Mouse (Mus musculus): Measurements from ENCODE around the gene St5. TPM values are rescaled to one million over a fixed set of nuclear protein-coding genes. Genes with fewer than 3 reads are reported as not detected.
A peak's percentile ranks its signal among the peaks of the same experiment; 100 is the strongest.

The St5 gene
- polyA plus RNA-seq, 1 experiment from 2014 or later: 68.7 TPM

DNA sequence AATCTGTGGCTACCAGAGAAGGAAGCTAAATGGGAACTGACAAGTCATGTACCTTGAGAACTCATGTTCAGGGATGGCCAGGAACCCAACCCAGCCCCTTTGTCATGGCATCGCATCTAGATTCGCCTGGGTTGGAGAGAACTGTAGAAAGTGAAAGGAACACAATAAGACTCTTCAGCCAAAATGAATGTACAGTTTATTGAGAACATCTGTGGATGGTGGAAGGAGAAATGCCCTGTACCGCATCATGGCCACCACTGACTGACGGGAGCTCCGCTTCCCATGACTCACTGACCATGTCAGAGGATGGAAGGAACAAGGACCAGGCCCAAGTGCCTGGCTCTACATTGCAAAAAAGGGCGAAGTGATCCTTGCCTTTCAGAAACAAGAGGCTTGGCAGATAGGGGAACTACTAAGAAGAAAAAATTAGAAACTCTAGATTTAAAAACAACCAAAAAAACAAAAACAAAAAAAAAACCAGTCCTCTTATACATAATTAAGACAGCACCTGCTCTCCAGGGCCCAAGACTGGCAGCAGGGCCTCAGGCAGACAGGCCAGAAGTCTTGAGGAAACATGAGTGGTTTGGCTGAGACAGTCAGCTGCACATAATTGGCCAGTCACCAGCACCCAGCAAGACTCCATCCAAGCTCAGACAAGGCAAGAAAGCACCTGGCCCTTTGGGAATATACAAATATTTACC lies 179.5 kb downstream of the St5 start:
- H3K27ac ChIP-seq (ENCODE audit: low read depth): no peak overlapping the region; the same call in 1 of the 2 replicates
- no peaks in the 10 kb centered on the region for H3K27me3 ChIP-seq (replicated peaks; ENCODE audit: control insufficient read depth, insufficient read depth, low read length)
- H3K36me3 ChIP-seq (ENCODE audit: control insufficient read depth, insufficient read depth, low read length): peaks cover 78% of the 10 kb centered on the region
- H3K4me1 ChIP-seq (replicated peaks; ENCODE audit: control insufficient read depth, insufficient read depth, low read length): peaks cover 18% of the 10 kb centered on the region
- no peak overlapping the region for H3K4me3 ChIP-seq (ENCODE audit: low read depth, low read length)
- no peak overlapping the region for H3K4me2 ChIP-seq (ENCODE audit: low read length)
- no peaks in the 10 kb centered on the region for H3K9me3 ChIP-seq (ENCODE audit: control insufficient read depth, low read length)
- DNase-seq (ENCODE audit: low spot score): no peak
- no peak for ATAC-seq (replicated peaks; ENCODE audit: low FRiP score, low TSS enrichment, low read depth)
- no peak overlapping the region for H3K9ac ChIP-seq (ENCODE audit: low read length)
- WGBS: 69% methylated on average over 6 of the region's 6 CpGs

DNA sequence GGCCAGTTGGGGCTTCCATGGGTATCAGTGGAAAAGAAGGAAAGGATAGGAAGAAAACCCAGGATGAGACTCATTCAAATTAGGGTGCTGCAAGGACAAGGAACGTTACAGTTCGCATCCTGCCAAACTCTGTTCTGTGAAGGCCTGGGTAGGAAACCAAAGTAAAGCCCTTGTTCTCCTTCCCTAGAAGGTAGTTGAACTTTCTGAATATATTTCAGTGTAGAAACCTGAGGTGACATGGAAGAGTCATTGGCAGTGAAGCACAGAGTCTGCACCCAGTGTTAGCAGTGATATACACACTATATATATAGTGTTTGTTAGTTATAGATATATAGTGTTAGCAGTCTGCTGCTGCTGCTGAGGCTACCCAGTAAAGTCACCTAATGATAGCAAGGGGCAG lies 180.1 kb downstream of the St5 start:
- WGBS: 61% methylated on average over 2 of the region's 2 CpGs
- no peaks in the 10 kb centered on the region for H3K27me3 ChIP-seq (replicated peaks; ENCODE audit: control insufficient read depth, insufficient read depth, low read length)
- ATAC-seq (replicated peaks; ENCODE audit: low FRiP score, low TSS enrichment, low read depth): no peak
- H3K36me3 ChIP-seq (ENCODE audit: control insufficient read depth, insufficient read depth, low read length): peaks cover 77% of the 10 kb centered on the region
- H3K9ac ChIP-seq (ENCODE audit: low read length): no peak overlapping the region
- no peaks in the 10 kb centered on the region for H3K9me3 ChIP-seq (ENCODE audit: control insufficient read depth, low read length)
- no peak overlapping the region for H3K4me3 ChIP-seq (ENCODE audit: low read depth, low read length)
- H3K4me2 ChIP-seq (ENCODE audit: low read length): no peak overlapping the region
- no peak for DNase-seq (ENCODE audit: low spot score)
- H3K4me1 ChIP-seq (replicated peaks; ENCODE audit: control insufficient read depth, insufficient read depth, low read length): peaks cover 18% of the 10 kb centered on the region
- H3K27ac ChIP-seq (ENCODE audit: low read depth): no peak overlapping the region

DNA sequence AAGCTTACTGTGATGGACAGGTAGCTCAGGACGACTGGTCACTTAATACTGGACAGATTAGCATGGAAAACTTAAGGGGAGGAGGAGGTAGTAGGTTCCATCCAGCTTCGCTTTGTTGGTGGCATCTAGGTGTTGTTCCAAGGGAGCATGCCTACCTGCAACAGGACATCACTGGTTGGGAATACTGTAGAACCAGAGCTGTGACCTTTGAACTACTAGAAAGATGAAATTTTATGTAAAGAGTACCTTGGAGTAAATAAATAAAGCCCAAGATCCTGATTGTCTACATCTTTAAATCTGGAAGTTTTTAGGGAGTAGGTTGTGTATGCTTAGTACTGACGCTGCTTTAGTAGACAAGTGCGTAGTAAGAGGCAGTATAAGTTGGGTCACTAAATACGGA lies 181.3 kb downstream of the St5 start:
- WGBS: 76% methylated on average over 5 of the region's 5 CpGs
- DNase-seq (ENCODE audit: low spot score): no peak
- Histone ChIP-seq H3K4me1 (replicated peaks; ENCODE audit: control insufficient read depth, insufficient read depth, low read length) (peaks cover 26% of the 10 kb centered on the region), H3K27ac (ENCODE audit: low read depth) (no peak overlapping the region), H3K9ac (ENCODE audit: low read length) (no peak overlapping the region), H3K36me3 (ENCODE audit: control insufficient read depth, insufficient read depth, low read length) (peaks cover 71% of the 10 kb centered on the region), H3K27me3 (replicated peaks; ENCODE audit: control insufficient read depth, insufficient read depth, low read length) (no peaks in the 10 kb centered on the region), H3K4me3 (ENCODE audit: low read depth, low read length) (no peak overlapping the region), H3K4me2 (ENCODE audit: low read length) (0 out of 2 replicates have a peak overlapping the region, but pooled peaks have one; percentile 96), H3K9me3 (ENCODE audit: control insufficient read depth, low read length) (no peaks in the 10 kb centered on the region)
- ATAC-seq (replicated peaks; ENCODE audit: low FRiP score, low TSS enrichment, low read depth): no peak

DNA sequence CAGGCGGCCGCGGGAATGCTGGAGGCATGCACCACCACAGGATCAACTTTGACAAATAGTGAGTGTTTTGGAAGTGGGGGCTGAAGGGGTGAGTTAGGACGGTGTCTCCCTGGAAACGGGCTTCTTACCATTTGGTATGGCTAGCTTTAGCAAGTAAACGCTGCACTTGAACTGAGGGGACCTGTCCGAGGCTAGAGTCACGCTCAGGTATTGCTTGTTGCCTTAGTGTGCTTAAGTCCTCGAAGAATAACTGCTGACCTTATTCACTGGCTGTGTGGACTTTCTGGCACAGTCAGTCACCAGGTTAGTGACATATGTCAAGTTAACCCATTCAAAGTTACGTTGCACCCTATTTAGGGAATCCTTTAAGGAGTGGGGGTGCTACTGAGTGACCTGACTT lies 183.5 kb downstream of the St5 start:
- H3K36me3 ChIP-seq (ENCODE audit: control insufficient read depth, insufficient read depth, low read length): peaks cover 51% of the 10 kb centered on the region
- H3K4me2 ChIP-seq (ENCODE audit: low read length): peak overlapping the region; percentile 96
- H3K9ac ChIP-seq (ENCODE audit: low read length): peak overlapping the region; percentile 100
- DNase-seq (ENCODE audit: low spot score) (no peak), ATAC-seq (replicated peaks; ENCODE audit: low FRiP score, low TSS enrichment, low read depth) (no peak)
- H3K9me3 ChIP-seq (ENCODE audit: control insufficient read depth, low read length): no peaks in the 10 kb centered on the region
- H3K27me3 ChIP-seq (replicated peaks; ENCODE audit: control insufficient read depth, insufficient read depth, low read length): no peaks in the 10 kb centered on the region
- peak overlapping the region; percentile 93 for H3K4me3 ChIP-seq (ENCODE audit: low read depth, low read length)
- 6% methylated on average over 10 of the region's 10 CpGs for WGBS
- peaks cover 26% of the 10 kb centered on the region for H3K4me1 ChIP-seq (replicated peaks; ENCODE audit: control insufficient read depth, insufficient read depth, low read length)
- peak overlapping the region; percentile 98 for H3K27ac ChIP-seq (ENCODE audit: low read depth)

DNA sequence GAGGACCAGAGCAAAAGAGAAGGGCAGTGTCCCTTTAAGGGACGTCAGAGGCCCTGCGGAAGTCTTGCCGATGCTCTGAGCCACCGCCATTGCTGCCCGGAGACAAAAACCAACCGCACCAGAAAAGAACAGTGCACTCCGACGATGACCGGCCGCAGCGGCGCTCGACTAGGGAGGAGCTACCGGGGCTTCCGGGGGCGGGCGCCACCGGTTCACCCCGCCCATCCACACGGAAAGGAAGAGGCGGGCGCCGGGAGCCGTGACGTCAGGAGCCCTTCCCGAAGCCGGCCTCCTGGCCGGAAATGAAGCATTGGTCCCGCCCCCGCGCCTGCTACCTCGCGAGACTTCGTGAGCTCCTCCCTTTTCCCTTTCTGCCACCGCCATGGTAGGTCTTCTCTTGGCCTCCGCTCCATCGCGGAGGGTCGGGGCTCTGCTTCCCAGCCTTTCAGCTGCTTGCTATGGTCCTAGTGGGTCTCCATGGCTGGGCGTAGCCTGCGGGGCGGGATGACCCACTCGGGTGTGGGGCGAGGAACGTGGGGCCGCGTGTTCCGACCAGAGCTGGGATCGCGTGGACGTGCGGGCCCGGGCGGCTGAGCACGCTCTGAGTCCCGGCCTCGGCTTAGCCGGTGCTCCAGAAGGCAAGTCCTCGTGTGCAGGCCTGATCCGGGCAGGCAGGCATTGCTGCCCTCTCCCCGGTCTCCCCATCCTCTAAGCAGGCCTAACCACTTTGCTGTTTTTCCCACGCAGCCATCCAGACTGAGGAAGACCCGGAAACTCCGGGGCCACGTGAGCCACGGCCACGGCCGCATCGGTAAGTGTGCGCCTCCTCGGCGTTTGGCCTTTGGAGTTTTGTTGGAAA lies 184.3 kb downstream of the St5 start, which contains the start of gene Rpl27a:
TSS of gene Rpl27a (plus strand) at position 310 of the 859 bp plus-strand sequence.
- H3K36me3 ChIP-seq (ENCODE audit: control insufficient read depth, insufficient read depth, low read length): peaks cover 42% of the 10 kb centered on the region
- peak; percentile 89 for ATAC-seq (replicated peaks; ENCODE audit: low FRiP score, low TSS enrichment, low read depth)

DNA sequence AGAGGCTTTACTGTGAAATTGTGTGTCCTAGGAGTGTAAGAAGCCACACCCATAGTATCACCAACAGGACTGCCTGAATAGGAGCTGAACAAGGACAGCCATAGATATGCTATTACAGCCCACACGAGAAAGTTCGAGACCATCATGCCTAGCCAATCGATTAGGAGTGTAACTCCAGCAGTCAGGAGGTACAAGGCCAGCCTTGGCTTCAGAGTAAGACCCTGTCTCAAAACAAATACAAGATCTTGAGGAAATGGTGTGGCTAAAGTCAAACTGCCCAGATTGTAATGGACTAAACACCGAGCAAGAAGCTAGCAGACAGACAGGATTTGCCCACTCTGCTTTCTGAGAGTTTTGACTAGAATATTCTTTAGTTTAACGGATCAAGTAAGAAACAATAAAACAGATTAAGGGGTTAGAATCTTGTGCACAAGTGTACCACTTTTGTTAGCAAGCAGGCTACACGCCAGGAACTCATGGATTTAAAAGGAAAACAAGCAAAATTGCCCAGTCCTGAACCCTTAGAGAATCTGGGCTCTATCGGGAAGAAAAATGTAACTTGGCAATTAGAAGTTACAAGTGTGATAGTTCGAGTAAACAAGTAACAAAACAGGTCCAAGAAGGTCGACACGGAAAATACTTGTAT lies 185.2 kb downstream of the St5 start:
- peaks cover 33% of the 10 kb centered on the region for H3K36me3 ChIP-seq (ENCODE audit: control insufficient read depth, insufficient read depth, low read length)
- peak overlapping the region; percentile 76 for H3K4me2 ChIP-seq (ENCODE audit: low read length)
- 16% methylated on average over 10 of the region's 10 CpGs for WGBS
- ATAC-seq (replicated peaks; ENCODE audit: low FRiP score, low TSS enrichment, low read depth) (no peak), DNase-seq (ENCODE audit: low spot score) (peak; percentile 71)
- H3K9ac ChIP-seq (ENCODE audit: low read length): peak overlapping the region; percentile 100
- peaks cover 26% of the 10 kb centered on the region for H3K4me1 ChIP-seq (replicated peaks; ENCODE audit: control insufficient read depth, insufficient read depth, low read length)
- peak overlapping the region; percentile 98 for H3K27ac ChIP-seq (ENCODE audit: low read depth)
- no peaks in the 10 kb centered on the region for H3K9me3 ChIP-seq (ENCODE audit: control insufficient read depth, low read length)
- H3K27me3 ChIP-seq (replicated peaks; ENCODE audit: control insufficient read depth, insufficient read depth, low read length): no peaks in the 10 kb centered on the region
- peak overlapping the region; percentile 93 for H3K4me3 ChIP-seq (ENCODE audit: low read depth, low read length)

More for the DNA sequence above, 184.3 kb downstream of the St5 start, which contains the start of gene Rpl27a:
- Histone ChIP-seq H3K4me2 (ENCODE audit: low read length) (peak within 1 kb of the TSS; percentile 96), H3K27me3 (replicated peaks; ENCODE audit: control insufficient read depth, insufficient read depth, low read length) (no peaks in the 10 kb centered on the region), H3K4me1 (replicated peaks; ENCODE audit: control insufficient read depth, insufficient read depth, low read length) (peaks cover 26% of the 10 kb centered on the region), H3K27ac (ENCODE audit: low read depth) (peak within 1 kb of the TSS; percentile 98), H3K4me3 (ENCODE audit: low read depth, low read length) (peak within 1 kb of the TSS; percentile 93), H3K9me3 (ENCODE audit: control insufficient read depth, low read length) (no peaks in the 10 kb centered on the region), H3K9ac (ENCODE audit: low read length) (peak within 1 kb of the TSS; percentile 100)
- peak; percentile 99 for DNase-seq (ENCODE audit: low spot score)
- WGBS: under 1% methylated on average over 61 of the region's 72 CpGs

DNA sequence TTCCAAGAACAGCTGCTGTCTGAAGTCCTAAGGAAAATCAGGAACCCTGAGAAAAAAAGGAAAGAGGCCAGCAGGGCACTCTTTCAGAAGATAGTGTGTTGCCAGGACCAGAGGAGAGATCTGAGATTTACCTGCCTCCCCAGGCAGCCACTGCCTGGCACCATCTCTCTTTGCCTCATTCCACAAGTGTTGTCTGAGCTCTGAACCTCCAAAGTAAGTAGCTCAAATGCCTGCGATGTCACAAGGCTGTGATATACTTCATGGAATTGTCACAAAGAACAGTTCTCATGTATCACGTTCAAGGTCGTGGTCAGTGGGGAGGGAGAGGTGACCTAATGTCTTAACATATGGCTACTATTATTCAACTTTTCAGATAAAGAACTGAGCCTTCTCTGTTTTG lies 186.9 kb downstream of the St5 start:
- Histone ChIP-seq H3K4me3 (ENCODE audit: low read depth, low read length) (no peak overlapping the region), H3K4me1 (replicated peaks; ENCODE audit: control insufficient read depth, insufficient read depth, low read length) (peaks cover 23% of the 10 kb centered on the region), H3K27me3 (replicated peaks; ENCODE audit: control insufficient read depth, insufficient read depth, low read length) (no peaks in the 10 kb centered on the region), H3K9me3 (ENCODE audit: control insufficient read depth, low read length) (no peaks in the 10 kb centered on the region), H3K27ac (ENCODE audit: low read depth) (no peak overlapping the region), H3K36me3 (ENCODE audit: control insufficient read depth, insufficient read depth, low read length) (peaks cover 17% of the 10 kb centered on the region), H3K9ac (ENCODE audit: low read length) (no peak overlapping the region), H3K4me2 (ENCODE audit: low read length) (no peak overlapping the region)
- DNase-seq (ENCODE audit: low spot score) (no peak), ATAC-seq (replicated peaks; ENCODE audit: low FRiP score, low TSS enrichment, low read depth) (no peak)
- WGBS: 85% methylated on average over 3 of the region's 3 CpGs

DNA sequence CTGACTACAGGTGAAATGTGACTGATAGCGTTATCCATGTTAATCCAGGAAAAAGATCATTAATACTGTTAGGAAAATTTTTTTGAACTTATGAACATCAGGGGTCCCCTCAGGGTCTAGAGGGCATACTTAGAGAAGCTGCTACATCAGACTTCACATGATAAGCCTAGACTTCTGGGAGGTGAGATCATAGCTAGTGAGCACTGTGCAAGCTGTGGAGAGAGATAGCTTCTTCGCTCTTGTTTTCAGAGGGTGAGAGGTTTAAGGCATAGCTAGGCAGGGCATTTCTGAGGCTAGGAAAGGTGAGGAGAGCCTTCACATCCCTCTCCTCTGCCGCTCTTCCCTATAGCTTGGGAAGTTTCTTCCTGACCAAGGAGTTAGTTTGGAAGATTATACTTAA lies 191.6 kb downstream of the St5 start:
- no peaks in the 10 kb centered on the region for H3K36me3 ChIP-seq (ENCODE audit: control insufficient read depth, insufficient read depth, low read length)
- H3K4me3 ChIP-seq (ENCODE audit: low read depth, low read length): no peak overlapping the region
- DNase-seq (ENCODE audit: low spot score) (no peak), ATAC-seq (replicated peaks; ENCODE audit: low FRiP score, low TSS enrichment, low read depth) (no peak)
- H3K9ac ChIP-seq (ENCODE audit: low read length): no peak overlapping the region
- WGBS: 84% methylated on average over 3 of the region's 3 CpGs
- H3K9me3 ChIP-seq (ENCODE audit: control insufficient read depth, low read length): no peaks in the 10 kb centered on the region
- H3K4me1 ChIP-seq (replicated peaks; ENCODE audit: control insufficient read depth, insufficient read depth, low read length): no peaks in the 10 kb centered on the region
- no peaks in the 10 kb centered on the region for H3K27me3 ChIP-seq (replicated peaks; ENCODE audit: control insufficient read depth, insufficient read depth, low read length)
- H3K4me2 ChIP-seq (ENCODE audit: low read length): no peak overlapping the region
- H3K27ac ChIP-seq (ENCODE audit: low read depth): no peak overlapping the region

Data from intestine, embryonic 14.5 days (tissue).